Mouse (Mus musculus) gastrocnemius, postnatal 4 days (tissue): ENCODE measurements around the gene Pcnx4. TPM values are rescaled to one million over a fixed set of nuclear protein-coding genes. Genes with fewer than 3 reads are reported as not detected.
A peak's percentile ranks its signal among the peaks of the same experiment; 100 is the strongest.

ENCODE experiments used
- DNase-seq, 2 experiments: peaks; one replicate each; pipeline ENCODE4 v3.0.0; 2021 to 2022; ENCODE audit warnings: low spot score in 2 of 2, mixed read lengths in 2 of 2
- long read RNA-seq, 2 experiments: library from polyadenylated mRNA; stranded (forward); transcript quantifications; one replicate each; pipeline ENCODE4 v2.0.0; 2021
- total RNA-seq, 2 experiments: library from RNA; stranded (reverse); gene quantifications; 2 replicates each; pipeline ENCODE4 v1.2.3; 2021

Gene Pcnx4
- total RNA-seq: 1 to 10 TPM; 5.1 to 6.2 TPM
- long read RNA-seq, experiment 1, full-length matches to known transcripts: 4 of 13 reads
- long read RNA-seq, experiment 1, partial matches to known transcripts: 8 of 13 reads
- long read RNA-seq, experiment 1, other reads (novel, unspliced or antisense): 1 of 13 reads
- long read RNA-seq, experiment 2, full-length matches to known transcripts: 5 of 9 reads
- long read RNA-seq, experiment 2, partial matches to known transcripts: 3 of 9 reads
- long read RNA-seq, experiment 2, other reads (novel, unspliced or antisense): 1 of 9 reads

GRCm38 (mm10) chr12:72536021-72536597 lies at the start of gene Pcnx4:
Gene Pcnx4, plus strand, starts transcription at chr12:72536383.
- DNase-seq: peak; percentile 96

- DNase-seq: no peak
Observed at GRCm38 (mm10) chr12:72487498-72487897, 48.7 kb upstream of the Pcnx4 start.

- no peak for DNase-seq
Observed at GRCm38 (mm10) chr12:72489995-72490394, 46.2 kb upstream of the Pcnx4 start.

- DNase-seq: no peak
Observed at GRCm38 (mm10) chr12:72491063-72491719, 45.0 kb upstream of the Pcnx4 start.

- no peak for DNase-seq
Observed at GRCm38 (mm10) chr12:72496866-72497600, 39.1 kb upstream of the Pcnx4 start.

- DNase-seq: no peak
Observed at GRCm38 (mm10) chr12:72509606-72510005, 26.6 kb upstream of the Pcnx4 start.

- no peak for DNase-seq
Observed at GRCm38 (mm10) chr12:72515446-72515845, 20.7 kb upstream of the Pcnx4 start.

GRCm38 (mm10) chr12:72518114-72518728 lies 18.0 kb upstream of the Pcnx4 start:
- DNase-seq: no peak

- DNase-seq: no peak
Observed at GRCm38 (mm10) chr12:72519352-72519751, 16.8 kb upstream of the Pcnx4 start.

GRCm38 (mm10) chr12:72519855-72520254 lies 16.3 kb upstream of the Pcnx4 start:
- DNase-seq: no peak

GRCm38 (mm10) chr12:72520645-72521044 lies 15.5 kb upstream of the Pcnx4 start:
- peak; percentile 36 to 55 for DNase-seq

- no peak for DNase-seq
Observed at GRCm38 (mm10) chr12:72525588-72525987, 10.6 kb upstream of the Pcnx4 start.

- DNase-seq: no peak
Observed at GRCm38 (mm10) chr12:72532303-72532702, 3.9 kb upstream of the Pcnx4 start.

GRCm38 (mm10) chr12:72533986-72534385 lies 2.2 kb upstream of the Pcnx4 start:
- DNase-seq: no peak

- no peak for DNase-seq
Observed at GRCm38 (mm10) chr12:72535599-72535998, 584 bp upstream of the Pcnx4 start.

GRCm38 (mm10) chr12:72538571-72538970 lies 2.4 kb downstream of the Pcnx4 start:
- DNase-seq: no peak

- DNase-seq: no peak
Observed at GRCm38 (mm10) chr12:72554347-72554746, 18.2 kb downstream of the Pcnx4 start.

GRCm38 (mm10) chr12:72564281-72564795 lies 28.2 kb downstream of the Pcnx4 start:
- no peak for DNase-seq

- no peak for DNase-seq
Observed at GRCm38 (mm10) chr12:72582021-72582420, 45.8 kb downstream of the Pcnx4 start.

- DNase-seq: no peak
Observed at GRCm38 (mm10) chr12:72583099-72583498, 46.9 kb downstream of the Pcnx4 start.

- DNase-seq: no peak
Observed at GRCm38 (mm10) chr12:72585339-72585738, 49.2 kb downstream of the Pcnx4 start.
